Mouse (Mus musculus) thymus, postnatal 4 days (tissue): ENCODE results near the gene Ccdc186.
"Not testable (repeated sequence)": the region's sequence is repeated elsewhere in the genome, so short reads cannot be mapped to it uniquely, and the experiment has no call there.

Experiments
- DNase-seq: peaks from one replicate; pipeline ENCODE4 v3.0.0; 2021

Gene Ccdc186

DNA sequence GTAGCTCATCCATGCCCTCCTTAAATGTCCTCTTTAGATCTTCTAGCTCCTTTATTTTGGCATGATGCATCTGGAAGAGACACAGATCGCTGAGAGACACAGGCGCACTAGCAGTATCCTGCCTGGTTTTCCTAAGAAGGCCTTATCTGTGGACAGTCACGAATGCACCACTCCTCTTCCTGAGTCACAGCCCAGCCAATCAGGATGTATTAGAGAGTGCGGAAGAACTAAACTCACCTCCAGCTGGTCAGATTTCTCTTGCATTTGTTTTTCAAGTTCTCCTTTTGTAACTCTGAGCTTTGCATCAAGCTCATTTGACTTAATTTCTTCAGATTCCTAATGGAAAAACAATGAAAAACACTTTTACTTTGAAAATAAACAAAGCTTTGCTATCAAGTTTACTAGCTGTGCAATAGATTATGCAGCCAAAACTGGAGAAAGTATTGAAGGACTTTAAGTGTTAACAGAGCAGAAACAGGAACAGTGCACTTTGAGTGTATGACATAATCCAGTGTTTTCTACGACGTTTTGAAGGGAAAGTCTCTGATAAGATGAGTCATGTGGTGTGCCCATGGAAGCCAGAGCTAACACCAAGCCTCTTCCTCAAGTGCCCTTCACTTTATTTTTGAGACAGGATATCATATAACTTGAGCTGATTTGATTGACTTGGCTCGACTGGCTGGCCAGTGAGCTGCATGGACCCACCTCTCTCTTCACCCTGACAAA lies 20.9 kb downstream of the Ccdc186 start:
- DNase-seq: no peak

DNA sequence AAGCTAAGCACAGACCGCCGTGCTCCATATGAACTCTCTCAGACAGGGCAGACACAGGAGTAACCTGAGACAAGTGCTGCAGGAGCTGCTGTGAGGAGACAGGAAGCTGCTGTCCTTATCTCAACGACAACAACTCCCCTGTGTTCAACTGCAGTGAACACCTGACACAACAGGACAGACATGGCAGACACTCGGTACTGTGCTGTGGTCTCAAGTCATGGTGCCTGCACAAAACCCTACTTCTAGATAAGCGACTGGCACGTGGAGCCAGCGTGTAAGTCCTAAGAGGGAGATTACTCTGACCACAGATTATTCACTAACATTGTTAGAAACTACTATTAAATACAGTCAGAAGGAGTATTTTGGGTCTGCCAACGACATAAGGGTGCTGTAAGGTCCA lies 21.8 kb downstream of the Ccdc186 start:
- no peak for DNase-seq

DNA sequence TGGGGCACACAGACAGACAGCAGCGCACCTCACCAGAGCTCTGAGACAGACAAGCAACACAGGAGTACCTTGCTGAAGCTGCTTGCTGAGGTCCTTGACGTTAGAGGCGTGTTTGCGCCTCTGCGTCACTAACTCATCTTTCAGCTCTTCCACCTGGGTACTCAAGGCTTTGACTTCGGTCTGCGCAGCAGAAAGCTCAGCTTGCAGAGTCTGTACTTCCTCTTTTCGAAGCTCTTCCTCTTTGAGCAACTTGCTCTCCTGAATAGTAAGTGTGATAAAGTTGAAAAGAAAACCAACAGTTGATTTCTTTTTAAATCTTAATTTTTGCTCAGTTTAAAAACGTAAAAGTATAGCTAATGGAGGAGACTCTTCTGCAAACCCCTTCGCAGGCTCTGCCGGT lies 24.6 kb downstream of the Ccdc186 start:
- no peak for DNase-seq

DNA sequence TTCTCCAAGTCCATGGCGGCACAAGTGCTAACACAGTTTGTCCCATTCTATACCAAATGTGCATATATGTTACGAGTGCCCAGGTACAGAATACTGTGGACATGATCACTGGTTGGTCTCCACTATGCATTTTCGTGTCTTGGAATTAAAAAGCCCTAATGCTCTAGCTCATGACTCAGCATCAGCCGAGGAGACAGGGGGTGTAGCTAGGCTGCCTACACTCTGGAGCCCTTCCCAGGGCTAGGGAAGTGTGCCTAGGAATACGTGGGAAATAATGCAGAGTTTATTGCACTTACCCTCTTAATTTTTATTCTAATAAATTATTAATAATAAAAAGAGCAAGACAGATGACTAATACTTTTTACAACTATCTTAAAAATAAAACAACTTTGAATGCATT lies 33.0 kb downstream of the Ccdc186 start:
- DNase-seq: no peak

- no peak for DNase-seq
These were observed 34.1 kb downstream of the Ccdc186 start for GRCm38 (mm10) chr19:56787911-56788310.

DNA sequence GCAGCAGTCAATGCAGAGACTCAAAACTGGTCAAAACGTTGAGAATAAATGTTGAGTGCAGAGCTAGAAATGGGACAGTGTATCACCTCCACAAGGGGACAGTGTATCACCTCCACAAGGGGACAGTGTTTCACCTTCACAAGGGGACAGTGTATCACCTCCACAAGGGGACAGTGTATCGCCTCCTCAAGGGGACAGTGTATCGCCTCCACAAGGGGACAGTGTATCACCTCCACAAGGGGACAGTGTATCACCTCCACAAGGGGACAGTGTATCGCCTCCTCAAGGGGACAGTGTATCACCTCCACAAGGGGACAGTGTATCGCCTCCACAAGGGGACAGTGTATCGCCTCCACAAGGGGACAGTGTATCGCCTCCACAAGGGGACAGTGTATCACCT lies 43.5 kb downstream of the Ccdc186 start:
- DNase-seq: not testable (repeated sequence)

- DNase-seq: peak; percentile 47
These were observed 45.1 kb downstream of the Ccdc186 start for GRCm38 (mm10) chr19:56776719-56777382.

DNA sequence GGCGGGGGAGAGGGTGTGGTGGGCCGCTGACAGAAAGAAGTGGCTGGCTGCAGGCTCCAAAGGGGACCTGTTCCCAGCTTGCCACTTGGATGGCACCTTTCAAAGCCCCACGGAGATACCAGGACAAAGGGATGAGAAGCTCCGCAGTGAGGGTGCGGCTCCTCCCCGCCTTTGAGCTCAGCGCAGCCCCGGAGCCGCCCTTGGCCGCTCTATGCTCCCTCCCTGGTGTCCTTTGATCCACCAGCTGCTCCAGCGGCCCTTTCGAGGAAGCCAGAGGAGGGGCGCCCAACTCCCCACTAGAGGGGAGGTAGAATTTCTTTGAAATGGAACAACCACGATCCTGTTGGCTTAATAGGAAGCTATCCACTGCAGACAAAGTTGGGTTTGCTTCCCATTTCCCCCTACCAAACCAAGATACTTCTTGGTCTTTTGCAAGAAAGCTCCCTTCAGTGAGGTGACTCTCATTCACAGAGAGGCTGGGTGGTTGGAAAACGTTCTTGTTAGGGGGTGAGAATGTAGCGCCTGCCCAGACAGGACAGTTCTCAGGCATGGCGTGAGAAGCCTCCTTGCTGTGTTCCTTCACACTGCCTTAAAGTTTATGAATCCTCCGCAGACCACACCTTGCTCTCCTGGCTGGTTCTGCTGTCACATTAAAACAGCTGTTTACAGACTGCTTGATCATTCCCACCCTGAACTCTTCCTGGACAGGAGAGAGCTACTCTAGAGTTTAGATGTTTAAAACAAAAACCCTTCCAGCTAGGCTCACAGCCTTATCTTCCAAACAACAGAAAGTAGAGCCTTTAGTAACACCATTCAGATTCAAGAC lies 45.9 kb downstream of the Ccdc186 start:
- peak; percentile 30 for DNase-seq

DNA sequence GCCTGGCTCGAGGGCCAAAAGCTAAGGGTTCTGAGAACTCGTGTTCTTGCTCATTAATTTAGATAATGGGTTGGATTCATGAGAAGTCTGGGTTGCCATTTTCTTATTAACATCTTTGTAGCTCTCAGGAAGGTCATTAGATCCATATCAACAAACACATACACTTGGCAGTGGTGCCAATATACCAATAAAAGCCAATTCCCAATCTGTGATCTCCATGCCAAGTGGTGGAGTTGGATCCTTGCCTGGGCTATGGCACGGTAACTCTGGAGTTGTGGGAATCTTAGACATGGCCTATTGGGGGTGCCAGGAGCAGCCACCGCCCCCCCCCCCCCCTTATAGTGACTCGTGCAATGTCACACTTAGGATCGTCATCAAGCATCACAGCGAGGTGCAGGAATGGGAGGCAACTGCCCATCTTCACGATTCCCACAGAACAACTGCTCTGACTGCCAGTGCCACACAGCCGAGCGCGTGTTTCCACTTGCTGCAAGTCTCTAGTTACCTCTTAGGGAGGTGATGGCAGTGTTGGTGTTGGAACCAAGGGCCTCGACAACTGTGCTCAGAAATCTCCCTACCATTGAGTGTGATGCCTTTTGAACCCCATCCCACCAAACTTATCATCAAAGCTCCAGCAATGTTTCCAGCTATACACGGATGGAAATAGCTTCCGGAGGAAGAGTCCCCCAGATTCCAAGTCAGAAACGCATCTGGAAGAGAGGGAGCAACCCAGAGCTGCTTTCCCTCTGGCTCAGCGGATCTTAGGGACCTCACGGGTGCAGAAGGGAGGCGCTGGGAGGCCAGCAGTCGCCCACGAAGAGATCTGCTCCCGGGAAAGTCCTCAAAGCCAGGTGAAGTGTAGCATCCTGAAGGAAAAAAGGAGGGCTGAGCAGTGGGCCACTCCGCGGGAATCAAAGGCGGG lies 46.8 kb downstream of the Ccdc186 start:
- no peak for DNase-seq

- no peak for DNase-seq
These were observed 47.5 kb downstream of the Ccdc186 start for GRCm38 (mm10) chr19:56774408-56774962.

DNA sequence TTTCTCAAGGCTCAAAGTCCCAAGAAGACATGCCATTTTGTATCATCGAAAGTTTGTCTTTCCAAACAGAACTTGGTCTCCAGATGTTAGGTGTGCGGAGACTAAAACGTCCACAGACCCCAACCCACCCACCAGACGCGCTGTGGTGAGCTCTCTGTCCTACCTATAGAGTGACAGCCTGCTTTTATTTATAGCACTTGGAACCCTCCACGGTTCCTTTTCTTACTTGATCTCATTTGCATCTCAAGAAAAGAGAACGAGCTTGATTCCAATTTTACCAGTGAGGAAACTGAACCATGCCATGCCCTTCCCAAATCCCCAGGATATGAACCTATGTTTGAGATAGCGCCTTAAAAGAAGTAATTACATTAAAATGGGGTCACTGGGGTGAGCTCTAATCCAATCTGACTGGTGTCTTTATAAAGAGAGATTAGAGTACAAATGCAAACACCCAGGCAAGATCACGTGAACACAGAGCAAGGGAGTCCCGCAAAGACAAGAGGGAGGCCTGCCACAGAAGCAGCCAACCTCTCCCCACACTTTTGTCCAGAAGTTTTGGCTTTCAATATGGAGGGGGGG lies 48.5 kb downstream of the Ccdc186 start:
- no peak for DNase-seq

GRCm38 (mm10) chr19:56772158-56772557 lies 49.8 kb downstream of the Ccdc186 start:
- DNase-seq: no peak

DNA sequence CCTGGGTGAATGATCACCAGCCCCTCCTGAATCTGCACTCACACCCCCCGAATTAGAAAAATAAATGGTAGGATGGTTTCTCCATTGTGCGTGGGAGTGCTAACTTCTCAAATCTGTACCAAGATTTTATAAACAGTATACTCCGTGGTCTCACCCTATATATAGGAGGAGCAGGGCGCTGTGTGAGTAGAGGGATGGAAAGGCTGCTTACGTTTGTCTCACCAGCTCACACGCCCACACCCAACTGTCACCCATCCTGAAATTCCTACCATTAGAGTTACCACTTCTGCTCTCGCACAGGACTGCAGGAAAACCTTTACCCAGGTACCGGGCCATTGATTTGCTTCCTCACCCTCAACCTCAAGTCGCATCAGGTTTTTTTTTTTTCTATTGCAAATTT lies 53.0 kb downstream of the Ccdc186 start:
- no peak for DNase-seq

DNA sequence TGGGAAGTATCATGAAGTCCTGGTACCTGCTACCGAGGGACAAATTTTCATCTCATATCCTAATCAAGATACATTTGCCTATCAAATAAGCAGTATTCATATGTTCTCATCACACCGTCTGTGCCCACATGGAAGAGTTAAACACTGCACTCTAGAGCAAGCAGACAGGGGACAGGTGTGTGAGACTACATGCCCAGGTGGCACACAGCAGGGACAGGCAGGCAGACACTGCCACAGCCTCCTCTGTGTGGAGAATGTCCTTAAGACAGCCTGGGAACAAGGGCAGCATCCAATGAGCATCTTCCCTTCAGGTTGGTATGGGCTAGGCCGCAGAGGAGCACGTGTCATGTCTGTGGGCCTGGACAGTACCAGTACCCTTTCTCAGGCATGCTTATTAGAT lies 59.3 kb downstream of the Ccdc186 start:
- DNase-seq: no peak

DNA sequence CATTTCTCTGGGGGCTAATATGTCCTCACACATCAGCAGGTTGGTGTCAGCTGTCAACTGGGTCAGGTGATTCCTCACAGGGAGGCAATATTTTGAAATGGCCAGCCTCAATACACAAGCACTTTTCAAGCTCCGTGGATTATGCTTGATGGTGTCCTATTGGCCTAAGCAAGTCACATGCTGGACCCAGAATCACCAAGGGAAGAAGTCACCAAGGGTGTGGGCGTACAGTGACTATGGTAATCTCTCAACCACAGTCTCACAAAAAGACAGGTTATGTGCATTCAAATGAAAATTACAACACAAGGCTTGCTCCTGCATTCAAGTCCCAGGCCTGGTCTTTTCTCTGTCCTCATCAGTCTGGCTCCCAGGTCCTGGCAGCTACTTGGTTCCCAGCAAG lies 60.3 kb downstream of the Ccdc186 start:
- DNase-seq: no peak

GRCm38 (mm10) chr19:56761096-56761495 lies 60.9 kb downstream of the Ccdc186 start:
- DNase-seq: no peak

- DNase-seq: no peak
These were observed 61.6 kb downstream of the Ccdc186 start for GRCm38 (mm10) chr19:56760306-56760940.

GRCm38 (mm10) chr19:56759740-56760139 lies 62.2 kb downstream of the Ccdc186 start:
- DNase-seq: no peak

DNA sequence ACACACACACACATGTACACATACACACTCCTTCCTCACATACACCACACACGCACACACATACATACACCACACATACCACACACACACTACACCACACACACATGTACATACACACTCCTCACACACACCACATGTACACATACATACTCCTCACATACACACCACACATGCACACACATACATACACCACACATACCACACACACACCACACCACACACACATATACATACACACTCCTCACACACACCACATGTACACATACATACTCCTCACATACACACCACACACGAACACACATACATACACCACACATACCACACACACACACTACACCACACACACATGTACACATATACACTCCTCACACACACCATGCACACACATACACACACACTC lies 63.7 kb downstream of the Ccdc186 start:
- no peak for DNase-seq

DNA sequence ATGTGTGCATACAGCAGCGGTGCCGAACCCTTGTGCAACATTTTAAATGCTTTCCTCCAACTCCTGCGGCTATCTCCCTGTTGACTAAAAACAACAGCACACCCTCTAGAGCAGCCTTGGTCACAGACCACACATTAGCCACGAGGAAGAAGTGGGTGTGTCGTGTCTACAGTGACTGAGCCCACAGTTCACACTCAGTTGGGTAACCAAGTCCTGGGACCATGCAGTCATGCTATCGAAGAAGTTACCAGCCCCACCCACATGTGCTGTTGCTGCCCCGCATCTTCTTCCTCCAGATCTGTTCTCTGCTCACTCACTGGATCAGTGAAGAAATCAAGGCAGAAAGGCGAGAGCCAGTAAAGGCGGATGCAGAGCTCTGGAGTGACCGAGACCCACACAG lies 65.6 kb downstream of the Ccdc186 start:
- no peak for DNase-seq

DNA sequence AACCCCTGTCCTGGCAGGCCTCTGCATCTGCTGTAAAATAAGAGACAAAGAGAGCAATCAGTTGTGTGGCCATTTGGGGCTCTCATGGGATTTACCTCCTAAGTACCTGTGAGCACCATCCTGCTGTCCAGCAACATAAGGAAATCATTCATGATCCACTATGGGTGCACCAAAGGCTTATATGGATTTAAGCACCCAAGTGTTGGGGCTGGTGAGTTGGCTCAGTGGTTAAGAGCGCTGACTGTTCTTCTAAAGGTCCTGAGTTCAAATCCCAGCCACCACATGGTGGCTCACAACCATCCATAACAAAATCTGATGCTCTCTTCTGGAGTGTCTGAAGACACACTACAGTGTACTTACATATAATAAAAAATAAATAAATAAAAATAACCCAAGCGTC lies 67.5 kb downstream of the Ccdc186 start:
- not testable (repeated sequence) for DNase-seq

DNA sequence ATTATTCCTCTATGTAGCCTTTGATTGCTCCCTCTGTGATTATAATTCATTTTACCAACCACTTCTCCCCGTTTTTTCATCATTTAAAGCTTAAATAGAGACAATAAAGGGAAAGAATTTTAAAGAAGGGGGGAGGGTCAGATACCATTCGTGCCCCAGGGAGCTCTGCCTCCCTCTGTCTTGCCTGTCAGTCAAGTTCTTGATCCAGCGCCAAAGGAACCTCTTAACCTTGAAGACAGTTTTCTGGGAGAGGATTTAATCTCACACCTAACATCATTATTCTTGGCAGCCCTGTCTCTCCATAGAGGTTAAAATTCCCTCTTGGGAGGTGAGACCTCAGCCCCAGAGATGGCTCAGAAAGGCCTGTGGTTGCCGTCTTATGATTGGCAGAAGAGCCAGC lies 71.3 kb downstream of the Ccdc186 start:
- no peak for DNase-seq
